Mouse (Mus musculus) small intestine, adult 2 months (tissue): ENCODE data around the gene Ccdc134. TPM values are rescaled to one million over a fixed set of nuclear protein-coding genes. Genes with fewer than 3 reads are reported as not detected.
A peak's percentile ranks its signal among the peaks of the same experiment; 100 is the strongest.

Experiments
- H3K27ac ChIP-seq: fragments of 200-500 bp; 2 replicates; pipeline ENCODE4 v1.5.1; 2012; ENCODE audit warnings: low read depth, low read length, control low read depth, inconsistent platforms; ENCODE audit not compliant: insufficient read depth
- H3K27me3 ChIP-seq: fragments of 200-500 bp; 2 replicates; pipeline ENCODE4 v1.6.1; 2012; ENCODE audit warnings: mild to moderate bottlenecking, moderate library complexity, low read length, inconsistent platforms; ENCODE audit not compliant: control insufficient read depth, insufficient read depth
- H3K36me3 ChIP-seq: fragments of 200-500 bp; 2 replicates; pipeline ENCODE4 v1.6.1; 2012; ENCODE audit warnings: mild to moderate bottlenecking, low read length, control low read depth, inconsistent platforms; ENCODE audit not compliant: control insufficient read depth, insufficient read depth
- H3K4me1 ChIP-seq: fragments of 200-500 bp; 2 replicates; pipeline ENCODE4 v1.6.1; 2012; ENCODE audit warnings: low read length, inconsistent platforms, mixed read lengths; ENCODE audit not compliant: control insufficient read depth, insufficient read depth, insufficient read length
- H3K4me3 ChIP-seq: fragments of 200-500 bp; 2 replicates; pipeline ENCODE4 v1.5.1; 2012; ENCODE audit warnings: low read depth, mild to moderate bottlenecking, control low read depth, inconsistent platforms, low read length, moderate library complexity
- CTCF ChIP-seq: fragments of 200-500 bp; IDR thresholded peaks from 2 replicates; pipeline ENCODE4 v1.5.1; 2012; ENCODE audit warnings: low read depth, mild to moderate bottlenecking, control low read depth, inconsistent platforms, low read length, moderate library complexity, mixed read lengths; ENCODE audit not compliant: insufficient replicate concordance, insufficient read length; ENCODE audit errors: extremely low read depth
- POLR2A ChIP-seq: fragments of 200-500 bp; IDR thresholded peaks from 2 replicates; pipeline ENCODE4 v1.6.1; 2012; ENCODE audit warnings: low read depth, mild to moderate bottlenecking, control low read depth, inconsistent platforms, low read length, moderate library complexity
- WGBS: fragments of 180-500 bp; shearing (Covaris S2); methylation state at CpG from one replicate; pipeline ENCODE4 v1.1.7; 2018; 5-methylcytosine and 5-hydroxymethylcytosine counted together
- polyA plus RNA-seq: library from polyadenylated mRNA; depleted of rRNA; stranded (reverse); fragments of >200 nt; gene quantifications from 2 replicates; pipeline ENCODE4 v1.2.3, GENCODE M21; 2012

The Ccdc134 gene
- polyA plus RNA-seq, 1 experiment = 6.9 TPM

GRCm38 (mm10) chr15:82140355-82140754 lies 12.6 kb downstream of the Ccdc134 start:
- H3K4me3 ChIP-seq = no peak overlapping the region
- H3K4me1 ChIP-seq = peaks cover 9% of the 10 kb centered on the region; the same call in 1 of the 2 replicates
- H3K27ac ChIP-seq = no peak overlapping the region
- peaks cover 6% of the 10 kb centered on the region for H3K36me3 ChIP-seq
- H3K27me3 ChIP-seq = no peaks in the 10 kb centered on the region
- TF ChIP-seq POLR2A (no peak), CTCF (peak; percentile 16; the same call in 1 of the 2 replicates)
- WGBS = 62% methylated on average over 3 of the region's 3 CpGs

DNA sequence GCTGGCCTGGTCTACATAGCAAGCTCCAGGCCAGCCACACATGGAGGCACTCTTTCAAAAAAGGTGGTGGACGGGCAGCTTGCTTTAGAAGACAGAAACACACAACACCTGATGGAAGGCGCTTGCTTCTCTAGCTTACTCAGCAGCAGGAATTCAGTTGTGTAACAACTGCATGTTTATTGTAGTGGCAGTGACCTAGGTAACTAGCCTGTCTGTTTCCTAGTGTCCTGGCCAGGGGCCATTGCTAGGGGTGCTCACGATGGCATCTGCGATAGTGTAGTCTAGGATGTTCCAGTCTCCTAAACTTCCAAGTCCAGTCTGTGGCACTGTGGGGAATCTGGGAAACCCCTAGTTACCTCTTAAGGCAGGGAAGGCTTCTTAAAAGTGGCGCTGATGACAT lies 16.4 kb downstream of the Ccdc134 start:
- H3K36me3 ChIP-seq = peaks cover 6% of the 10 kb centered on the region
- H3K27ac ChIP-seq = no peak overlapping the region
- H3K4me3 ChIP-seq = no peak overlapping the region
- 78% methylated on average over 5 of the region's 5 CpGs for WGBS
- TF ChIP-seq POLR2A (no peak), CTCF (no peak)
- H3K27me3 ChIP-seq = no peaks in the 10 kb centered on the region
- peaks cover 14% of the 10 kb centered on the region; the same call in 1 of the 2 replicates for H3K4me1 ChIP-seq

DNA sequence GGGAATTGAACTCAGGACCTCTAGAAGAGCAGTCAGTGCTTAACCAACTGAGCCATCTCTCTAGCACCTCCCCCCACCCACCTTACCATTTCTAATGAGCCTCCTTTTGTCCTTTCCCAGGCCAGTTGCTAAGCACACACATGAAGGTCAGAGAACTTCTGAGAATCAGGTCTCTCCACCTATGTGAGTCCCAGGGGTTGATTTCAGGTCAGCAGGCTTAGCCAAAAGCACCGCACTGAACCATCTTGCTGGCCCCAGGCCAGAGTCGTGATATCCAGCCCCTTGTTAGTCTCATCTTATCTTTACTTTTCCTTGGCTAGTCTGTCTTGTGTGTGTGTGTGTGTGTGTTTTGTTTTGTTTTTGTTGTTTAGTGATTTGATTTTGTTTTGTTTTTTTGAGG lies 17.7 kb downstream of the Ccdc134 start:
- Histone ChIP-seq H3K36me3 (peaks cover 6% of the 10 kb centered on the region), H3K4me3 (no peak overlapping the region), H3K4me1 (peaks cover 12% of the 10 kb centered on the region; the same call in 1 of the 2 replicates), H3K27me3 (no peaks in the 10 kb centered on the region), H3K27ac (peak overlapping the region; percentile 93)
- no peak for TF ChIP-seq CTCF
- TF ChIP-seq POLR2A = no peak
- WGBS = 26% methylated on average over 2 of the region's 2 CpGs

DNA sequence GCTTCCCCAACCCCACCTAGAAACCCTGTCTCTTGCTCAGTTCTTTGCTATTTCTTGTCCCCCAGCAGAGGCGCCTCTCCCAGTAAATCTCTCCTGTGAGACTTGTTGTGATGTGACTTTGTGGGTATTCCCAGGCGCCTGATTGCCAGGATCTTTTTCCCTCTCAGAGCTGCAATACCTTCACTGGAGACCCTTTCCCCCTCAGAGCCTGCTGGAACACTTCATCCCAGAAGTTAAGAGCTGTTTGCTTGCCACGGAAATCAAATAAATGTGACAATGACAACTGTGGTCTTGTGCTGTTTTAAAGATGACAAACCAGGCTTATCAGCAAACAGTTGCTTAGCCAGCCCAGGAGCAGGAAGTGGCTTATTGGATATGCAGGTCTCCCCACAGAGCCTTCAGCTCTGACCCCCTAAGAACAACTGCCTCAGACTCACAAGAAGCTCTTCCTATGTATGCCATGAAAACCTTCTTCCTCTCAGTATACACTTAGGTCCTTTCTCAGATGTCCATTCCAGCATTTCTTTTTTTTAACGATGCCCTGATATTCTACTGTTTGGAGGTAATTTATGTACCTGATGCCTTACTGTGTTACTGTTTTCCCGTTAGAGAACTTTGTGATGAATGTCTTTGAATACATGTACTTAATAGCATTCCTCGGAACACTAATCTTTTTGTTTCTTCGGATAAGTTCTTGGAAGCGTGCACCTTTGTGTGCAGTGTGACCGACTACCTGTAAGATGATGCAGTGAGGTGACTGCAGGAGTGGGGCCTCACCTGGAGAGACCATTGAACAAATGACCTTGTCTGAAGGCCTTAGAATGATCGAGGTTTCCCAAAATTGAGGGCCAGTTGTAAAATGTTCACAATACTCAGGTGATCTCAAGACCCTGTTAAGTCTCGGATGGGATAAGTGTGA lies 18.4 kb downstream of the Ccdc134 start:
- H3K27me3 ChIP-seq = no peaks in the 10 kb centered on the region
- H3K27ac ChIP-seq = peak overlapping the region; percentile 93
- H3K4me3 ChIP-seq = peak overlapping the region; percentile 51; the same call in 1 of the 2 replicates
- peaks cover 11% of the 10 kb centered on the region; the same call in 1 of the 2 replicates for H3K4me1 ChIP-seq
- peaks cover 3% of the 10 kb centered on the region for H3K36me3 ChIP-seq
- TF ChIP-seq POLR2A = no peak
- no peak; the same call in 1 of the 2 replicates for TF ChIP-seq CTCF
- WGBS = 22% methylated on average over 11 of the region's 11 CpGs

GRCm38 (mm10) chr15:82146770-82147610 lies 19.3 kb downstream of the Ccdc134 start, which contains the start of gene Srebf2:
Gene Srebf2 (plus strand): TSS chr15:82147181.
- WGBS = 1% methylated on average over 79 of the region's 79 CpGs
- Histone ChIP-seq H3K4me3 (peak within 1 kb of the TSS; percentile 82), H3K27ac (peak within 1 kb of the TSS; percentile 93), H3K36me3 (no peaks in the 10 kb centered on the region), H3K4me1 (peaks cover 9% of the 10 kb centered on the region; the same call in 1 of the 2 replicates), H3K27me3 (no peaks in the 10 kb centered on the region)
- TF ChIP-seq POLR2A (peak; percentile 88), CTCF (no peak)

- peak overlapping the region; percentile 75 for H3K27ac ChIP-seq
- 1% methylated on average over 50 of the region's 50 CpGs for WGBS
Observed at GRCm38 (mm10) chr15:82147611-82148111, 19.9 kb downstream of the Ccdc134 start.

More at GRCm38 (mm10) chr15:82147611-82148111, 19.9 kb downstream of the Ccdc134 start:
- TF ChIP-seq POLR2A (0 out of 2 replicates have a peak, but pooled peaks have one; percentile 33), CTCF (peak; percentile 26; the same call in 1 of the 2 replicates)
- Histone ChIP-seq H3K36me3 (no peaks in the 10 kb centered on the region), H3K4me3 (peak overlapping the region; percentile 82), H3K4me1 (peaks cover 16% of the 10 kb centered on the region; the same call in 1 of the 2 replicates), H3K27me3 (no peaks in the 10 kb centered on the region)
